Mouse (Mus musculus): ENCODE data around the gene Nuf2.

Gene Nuf2

GRCm38 (mm10) chr1:169462386-169463115 is 68.7 kb downstream of the Nuf2 start:
- no peak for DNase-seq

GRCm38 (mm10) chr1:169459071-169459782 is 72.0 kb downstream of the Nuf2 start:
- DNase-seq, result peak; percentile 5
